Mouse (Mus musculus): ENCODE results near the gene Mpzl3. TPM values are rescaled to one million over a fixed set of nuclear protein-coding genes. Genes with fewer than 3 reads are reported as not detected.

Gene Mpzl3
- polyA plus RNA-seq, 1 experiment from 2014 or later, result 1.4 TPM

- Histone ChIP-seq H3K27me3 (ENCODE audit: insufficient read depth, low read length) (no peaks in the 10 kb centered on the region), H3K4me1 (ENCODE audit: insufficient read depth) (no peaks in the 10 kb centered on the region), H3K9ac (replicated peaks) (no peak overlapping the region), H3K27ac (ENCODE audit: low read depth) (no peak overlapping the region), H3K36me3 (replicated peaks; ENCODE audit: insufficient read depth, low read length) (no peaks in the 10 kb centered on the region), H3K4me3 (ENCODE audit: low read depth, low read length) (no peak overlapping the region), H3K4me2 (ENCODE audit: low read depth, low read length) (no peak overlapping the region), H3K9me3 (ENCODE audit: low read length) (no peaks in the 10 kb centered on the region)
- 29% methylated on average over 2 of the region's 2 CpGs for WGBS (ENCODE audit: insufficient replicate concordance)
- ATAC-seq, result no peak
- TF ChIP-seq EP300 (IDR thresholded peaks at IDR 0.05; ENCODE audit: low read depth) (no peak), CTCF (IDR thresholded peaks at IDR 0.05; ENCODE audit: low read depth) (peak; percentile 49)
- DNase-seq, result no peak
These were observed 40.1 kb upstream of the Mpzl3 start for GRCm38 (mm10) chr9:45014879-45015278.

GRCm38 (mm10) chr9:45015841-45016240 lies 39.1 kb upstream of the Mpzl3 start:
- Histone ChIP-seq H3K36me3 (replicated peaks; ENCODE audit: insufficient read depth, low read length) (no peaks in the 10 kb centered on the region), H3K4me3 (ENCODE audit: low read depth, low read length) (no peak overlapping the region), H3K27me3 (ENCODE audit: insufficient read depth, low read length) (no peaks in the 10 kb centered on the region), H3K4me1 (ENCODE audit: insufficient read depth) (no peaks in the 10 kb centered on the region), H3K4me2 (ENCODE audit: low read depth, low read length) (no peak overlapping the region), H3K9ac (replicated peaks) (no peak overlapping the region), H3K27ac (ENCODE audit: low read depth) (no peak overlapping the region), H3K9me3 (ENCODE audit: low read length) (no peaks in the 10 kb centered on the region)
- no peak for DNase-seq
- WGBS (ENCODE audit: insufficient replicate concordance), result 63% methylated on average over 3 of the region's 3 CpGs
- no peak for TF ChIP-seq CTCF (IDR thresholded peaks at IDR 0.05; ENCODE audit: low read depth)
- no peak for TF ChIP-seq EP300 (IDR thresholded peaks at IDR 0.05; ENCODE audit: low read depth)
- no peak for ATAC-seq

GRCm38 (mm10) chr9:45018031-45018430 lies 37.0 kb upstream of the Mpzl3 start:
- Histone ChIP-seq H3K27me3 (ENCODE audit: insufficient read depth, low read length) (no peaks in the 10 kb centered on the region), H3K4me1 (ENCODE audit: insufficient read depth) (no peaks in the 10 kb centered on the region), H3K27ac (ENCODE audit: low read depth) (no peak overlapping the region), H3K4me3 (ENCODE audit: low read depth, low read length) (no peak overlapping the region), H3K9me3 (ENCODE audit: low read length) (no peaks in the 10 kb centered on the region), H3K4me2 (ENCODE audit: low read depth, low read length) (no peak overlapping the region), H3K9ac (replicated peaks) (no peak overlapping the region), H3K36me3 (replicated peaks; ENCODE audit: insufficient read depth, low read length) (no peaks in the 10 kb centered on the region)
- TF ChIP-seq CTCF (IDR thresholded peaks at IDR 0.05; ENCODE audit: low read depth), result no peak
- no peak for TF ChIP-seq EP300 (IDR thresholded peaks at IDR 0.05; ENCODE audit: low read depth)
- ATAC-seq (no peak), DNase-seq (no peak)
- 70% methylated on average over 11 of the region's 11 CpGs for WGBS (ENCODE audit: insufficient replicate concordance)

- Histone ChIP-seq H3K27ac (ENCODE audit: low read depth) (no peak overlapping the region), H3K36me3 (replicated peaks; ENCODE audit: insufficient read depth, low read length) (no peaks in the 10 kb centered on the region), H3K4me2 (ENCODE audit: low read depth, low read length) (no peak overlapping the region), H3K9ac (replicated peaks) (no peak overlapping the region), H3K4me3 (ENCODE audit: low read depth, low read length) (no peak overlapping the region), H3K27me3 (ENCODE audit: insufficient read depth, low read length) (no peaks in the 10 kb centered on the region), H3K9me3 (ENCODE audit: low read length) (no peaks in the 10 kb centered on the region), H3K4me1 (ENCODE audit: insufficient read depth) (no peaks in the 10 kb centered on the region)
- WGBS (ENCODE audit: insufficient replicate concordance), result 14% methylated on average over 3 of the region's 3 CpGs
- TF ChIP-seq CTCF (IDR thresholded peaks at IDR 0.05; ENCODE audit: low read depth) (peak; percentile 92), EP300 (IDR thresholded peaks at IDR 0.05; ENCODE audit: low read depth) (no peak)
- peak; percentile 63 for DNase-seq
- ATAC-seq, result no peak
These were observed 32.2 kb upstream of the Mpzl3 start for GRCm38 (mm10) chr9:45022800-45023199.

GRCm38 (mm10) chr9:45023638-45024037 lies 31.3 kb upstream of the Mpzl3 start:
- WGBS (ENCODE audit: insufficient replicate concordance), result 56% methylated on average over 3 of the region's 3 CpGs
- TF ChIP-seq EP300 (IDR thresholded peaks at IDR 0.05; ENCODE audit: low read depth), result no peak
- TF ChIP-seq CTCF (IDR thresholded peaks at IDR 0.05; ENCODE audit: low read depth), result no peak
- no peak for ATAC-seq
- Histone ChIP-seq H3K4me2 (ENCODE audit: low read depth, low read length) (no peak overlapping the region), H3K4me3 (ENCODE audit: low read depth, low read length) (no peak overlapping the region), H3K27ac (ENCODE audit: low read depth) (no peak overlapping the region), H3K4me1 (ENCODE audit: insufficient read depth) (no peaks in the 10 kb centered on the region), H3K9ac (replicated peaks) (no peak overlapping the region), H3K27me3 (ENCODE audit: insufficient read depth, low read length) (0 out of 2 replicates have a peak, but pooled peaks cover 3% of the 10 kb centered on the region), H3K9me3 (ENCODE audit: low read length) (no peaks in the 10 kb centered on the region), H3K36me3 (replicated peaks; ENCODE audit: insufficient read depth, low read length) (no peaks in the 10 kb centered on the region)
- no peak for DNase-seq

GRCm38 (mm10) chr9:45024187-45024586 lies 30.8 kb upstream of the Mpzl3 start:
- Histone ChIP-seq H3K4me2 (ENCODE audit: low read depth, low read length) (no peak overlapping the region), H3K27ac (ENCODE audit: low read depth) (no peak overlapping the region), H3K4me3 (ENCODE audit: low read depth, low read length) (no peak overlapping the region), H3K27me3 (ENCODE audit: insufficient read depth, low read length) (0 out of 2 replicates have a peak, but pooled peaks cover 4% of the 10 kb centered on the region), H3K9ac (replicated peaks) (no peak overlapping the region), H3K4me1 (ENCODE audit: insufficient read depth) (0 out of 2 replicates have a peak, but pooled peaks cover 5% of the 10 kb centered on the region), H3K9me3 (ENCODE audit: low read length) (no peaks in the 10 kb centered on the region), H3K36me3 (replicated peaks; ENCODE audit: insufficient read depth, low read length) (no peaks in the 10 kb centered on the region)
- no peak for TF ChIP-seq CTCF (IDR thresholded peaks at IDR 0.05; ENCODE audit: low read depth)
- TF ChIP-seq EP300 (IDR thresholded peaks at IDR 0.05; ENCODE audit: low read depth), result no peak
- 72% methylated on average over 2 of the region's 2 CpGs for WGBS (ENCODE audit: insufficient replicate concordance)
- DNase-seq, result no peak
- ATAC-seq, result no peak

GRCm38 (mm10) chr9:45027376-45027775 lies 27.6 kb upstream of the Mpzl3 start:
- Histone ChIP-seq H3K27ac (ENCODE audit: low read depth) (no peak overlapping the region), H3K27me3 (ENCODE audit: insufficient read depth, low read length) (0 out of 2 replicates have a peak, but pooled peaks cover 4% of the 10 kb centered on the region), H3K9me3 (ENCODE audit: low read length) (no peaks in the 10 kb centered on the region), H3K36me3 (replicated peaks; ENCODE audit: insufficient read depth, low read length) (no peaks in the 10 kb centered on the region), H3K4me3 (ENCODE audit: low read depth, low read length) (no peak overlapping the region), H3K4me1 (ENCODE audit: insufficient read depth) (0 out of 2 replicates have a peak, but pooled peaks cover 5% of the 10 kb centered on the region), H3K4me2 (ENCODE audit: low read depth, low read length) (no peak overlapping the region), H3K9ac (replicated peaks) (no peak overlapping the region)
- 46% methylated on average over 8 of the region's 8 CpGs for WGBS (ENCODE audit: insufficient replicate concordance)
- DNase-seq (no peak), ATAC-seq (no peak)
- TF ChIP-seq CTCF (IDR thresholded peaks at IDR 0.05; ENCODE audit: low read depth), result no peak
- TF ChIP-seq EP300 (IDR thresholded peaks at IDR 0.05; ENCODE audit: low read depth), result no peak
